Mouse (Mus musculus) frontal cortex, postnatal 25 days (tissue): ENCODE measurements around the gene Traip.

Source experiments
- DNase-seq, 2 experiments: peaks; one replicate each; pipeline ENCODE4 v3.0.0; 2022; ENCODE audit warnings: low spot score in 2 of 2

Traip gene

GRCm38 (mm10) chr9:107971690-107972541 is 22.0 kb downstream of the Traip start:
- DNase-seq = no peak

- DNase-seq = no peak
These were observed 24.7 kb downstream of the Traip start for GRCm38 (mm10) chr9:107974491-107975171.

DNA sequence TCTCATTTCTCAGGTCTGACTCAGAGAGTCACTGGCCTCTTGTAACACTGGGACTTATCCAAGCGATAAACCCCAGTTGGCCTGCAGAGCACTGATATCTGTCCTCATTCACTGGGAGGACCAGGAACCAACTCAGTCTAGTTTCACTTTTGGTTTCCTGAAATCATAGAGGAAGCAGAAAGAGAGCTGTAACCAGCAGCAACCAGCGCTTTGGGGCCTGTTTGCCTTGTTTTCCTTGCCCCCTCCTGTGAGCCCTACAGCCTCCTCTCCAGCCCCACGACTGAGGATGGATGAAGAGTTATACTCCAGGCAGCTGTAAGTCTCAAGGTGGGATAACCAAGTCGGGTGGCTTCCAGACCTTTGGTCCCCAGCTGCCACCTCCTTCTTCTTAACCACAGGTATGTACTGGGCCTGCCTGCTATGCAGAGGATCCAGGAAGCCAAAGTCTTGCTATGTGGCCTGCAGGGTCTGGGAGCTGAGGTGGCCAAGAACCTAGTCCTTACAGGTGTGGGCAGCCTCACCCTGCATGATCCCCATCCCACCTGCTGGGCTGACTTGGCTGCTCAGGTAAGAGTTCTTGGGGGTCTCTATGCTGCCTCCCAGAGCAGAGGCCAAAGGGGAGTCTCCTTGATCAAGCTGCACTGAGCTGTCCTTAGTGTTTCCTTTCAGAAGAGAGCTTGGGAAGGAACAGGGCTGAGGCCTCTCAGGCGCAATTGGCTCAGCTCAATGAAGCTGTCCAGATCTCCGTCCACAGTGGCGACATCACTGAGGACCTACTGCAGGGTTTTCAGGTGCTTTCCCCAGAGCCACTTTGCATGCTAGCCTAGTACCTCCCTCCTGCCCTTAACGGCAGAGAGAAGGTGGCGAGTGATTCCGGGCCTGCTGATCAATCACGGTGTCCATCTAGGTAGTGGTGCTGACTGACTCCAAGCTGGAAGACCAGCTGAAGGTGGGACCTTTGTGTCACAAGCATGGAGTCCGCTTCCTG is 25.8 kb downstream of the Traip start, which contains the start of gene Uba7:
Gene Uba7, plus strand, starts transcription at position 107 of the 988 bp plus-strand sequence.
- no peak for DNase-seq

DNA sequence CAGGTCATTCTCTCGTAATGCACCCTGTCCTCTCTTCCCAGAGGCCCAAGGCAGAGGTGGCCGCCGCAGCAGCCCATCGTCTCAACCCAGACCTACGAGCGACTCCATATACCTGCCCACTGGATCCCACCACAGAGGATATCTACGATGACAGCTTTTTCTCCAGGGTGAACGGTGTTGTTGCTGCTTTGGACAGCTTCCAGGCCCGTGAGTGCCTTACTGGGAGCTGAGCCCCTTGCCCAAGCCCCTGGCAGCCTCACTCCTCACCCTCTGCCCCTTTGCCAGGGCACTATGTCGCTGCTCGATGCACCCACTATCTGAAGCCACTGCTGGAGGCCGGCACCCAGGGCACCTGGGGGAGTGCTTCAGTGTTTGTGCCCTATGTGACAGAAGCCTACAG is 28.9 kb downstream of the Traip start:
- no peak for DNase-seq

DNA sequence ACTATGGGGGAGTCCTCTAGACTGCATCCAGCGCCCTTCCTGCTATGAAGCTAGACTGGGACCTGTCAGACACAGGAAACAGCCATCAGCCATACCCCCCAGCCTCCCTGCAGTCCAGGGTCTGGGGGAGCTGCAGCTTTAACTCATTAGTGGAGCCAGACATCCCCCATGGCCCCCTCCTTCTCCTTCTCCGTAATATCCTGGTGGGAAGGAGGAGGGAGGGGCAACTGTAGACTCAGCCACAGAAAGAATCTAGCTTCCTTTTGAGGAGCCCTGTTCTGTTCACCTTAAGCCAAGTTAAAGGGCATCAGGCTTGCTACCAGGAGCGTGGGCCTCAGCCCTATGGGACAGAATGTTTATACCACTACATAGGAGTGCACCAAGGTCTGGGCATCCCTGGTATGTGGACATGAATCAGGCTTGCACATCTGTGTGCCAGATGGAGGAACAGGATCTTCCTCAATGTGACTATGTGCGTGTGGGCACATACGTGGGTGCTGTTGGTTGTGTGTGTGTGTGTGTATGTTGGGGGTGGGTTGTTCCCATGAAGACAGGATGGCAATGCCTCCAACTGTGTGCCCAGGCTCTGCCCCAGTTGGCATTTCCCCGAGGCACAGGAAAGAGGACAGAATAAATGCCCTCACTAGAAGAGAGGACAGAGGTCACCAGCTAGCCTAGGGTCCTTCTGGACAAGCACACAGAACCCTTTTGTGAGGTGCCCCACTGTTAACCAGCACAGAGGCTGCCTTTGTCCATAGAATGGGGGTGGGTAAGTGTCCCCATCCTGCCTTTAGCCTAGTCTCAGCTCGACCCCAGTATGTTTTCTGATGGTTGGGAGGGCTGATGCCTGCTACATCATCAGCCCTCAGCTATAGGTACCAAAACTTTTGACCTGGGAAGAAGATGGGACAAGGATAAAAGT is 32.0 kb downstream of the Traip start:
- DNase-seq = no peak

DNA sequence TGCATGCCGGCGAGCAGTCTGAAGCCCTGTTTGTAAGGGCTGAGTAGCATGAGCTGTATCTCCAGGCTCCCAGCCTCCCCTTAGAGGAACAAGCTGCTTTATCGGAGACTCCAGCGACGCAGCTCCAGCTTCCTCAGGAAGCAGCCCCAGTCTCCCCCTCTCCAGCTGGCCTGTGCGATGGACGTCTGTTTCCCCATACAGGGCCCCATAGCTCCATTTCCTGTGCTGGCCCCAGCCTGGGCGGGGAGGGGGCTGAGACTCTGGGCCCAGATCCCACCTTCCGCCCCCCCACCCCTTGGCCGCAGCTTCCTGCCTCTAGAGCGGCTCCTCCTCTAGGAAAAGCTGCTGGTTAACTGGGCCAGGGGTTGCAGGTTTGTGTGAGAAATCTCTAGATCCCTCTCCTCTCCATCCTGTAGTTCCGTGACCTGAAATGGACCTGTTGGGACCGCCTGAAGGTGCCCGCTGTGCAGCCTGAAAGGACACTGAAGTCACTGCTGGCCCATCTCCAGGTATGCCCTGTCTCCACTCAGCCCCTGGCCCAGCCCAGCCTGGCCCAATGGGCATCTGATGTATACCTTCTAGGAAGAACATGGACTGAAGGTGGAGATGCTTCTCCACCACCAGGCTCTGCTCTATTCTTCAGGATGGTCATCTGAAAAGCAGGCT is 32.9 kb downstream of the Traip start, which contains the start of gene Gm20661:
Gene Gm20661, plus strand, starts transcription at position 378 of the 666 bp plus-strand sequence.
- no peak for DNase-seq

DNA sequence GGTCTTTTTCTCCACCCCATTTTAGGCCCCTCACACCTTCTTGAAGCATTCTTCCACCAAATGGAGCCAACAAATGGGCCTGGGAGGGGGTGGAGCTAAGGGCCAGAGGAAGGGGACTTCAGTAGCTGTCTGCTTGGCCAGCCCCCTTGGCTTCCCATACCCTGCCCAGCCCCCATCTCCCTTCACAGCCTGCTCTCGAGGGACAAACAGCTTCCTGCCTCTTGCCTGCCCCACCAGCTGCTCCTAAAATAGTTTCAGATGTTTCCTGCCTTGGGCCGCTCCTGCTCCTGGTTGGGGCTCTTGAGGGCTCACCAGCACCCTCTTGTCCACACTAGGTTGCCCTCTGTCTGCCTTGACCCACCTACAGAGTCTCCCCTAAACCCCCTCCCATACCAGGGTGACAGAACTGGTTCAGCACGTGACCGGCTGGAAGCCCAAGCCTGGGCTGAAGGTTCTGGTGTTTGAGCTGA is 33.5 kb downstream of the Traip start:
- no peak for DNase-seq

GRCm38 (mm10) chr9:107984052-107984753 is 34.3 kb downstream of the Traip start:
- DNase-seq = no peak

- no peak for DNase-seq
These were observed 34.8 kb downstream of the Traip start for GRCm38 (mm10) chr9:107984754-107985055.

- peak; percentile 55 to 63 for DNase-seq
These were observed 35.5 kb downstream of the Traip start, which contains the start of gene Inka1 for GRCm38 (mm10) chr9:107985131-107986119. Inka1 (minus strand) TSS chr9:107985879.

DNA sequence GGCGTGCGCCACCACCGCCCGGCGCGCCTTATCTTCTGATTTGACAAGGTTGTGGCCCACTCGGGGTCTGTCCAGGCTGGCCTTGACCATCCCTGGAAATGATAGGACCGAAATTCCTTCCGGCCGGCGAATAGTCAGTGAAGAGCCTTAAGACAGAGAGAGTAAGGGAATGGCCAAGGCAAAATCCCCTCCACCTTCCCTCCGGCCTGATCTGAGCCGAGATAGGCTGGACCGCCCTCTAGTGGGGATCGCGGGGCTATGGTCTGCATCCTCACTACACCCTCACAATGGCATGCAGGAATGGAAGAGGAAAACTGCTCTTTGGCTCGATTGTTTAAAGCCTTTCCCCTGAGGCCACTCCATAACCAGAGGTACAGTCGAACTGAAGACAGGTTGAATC is 36.4 kb downstream of the Traip start:
- DNase-seq = peak; percentile 48 to 64

DNA sequence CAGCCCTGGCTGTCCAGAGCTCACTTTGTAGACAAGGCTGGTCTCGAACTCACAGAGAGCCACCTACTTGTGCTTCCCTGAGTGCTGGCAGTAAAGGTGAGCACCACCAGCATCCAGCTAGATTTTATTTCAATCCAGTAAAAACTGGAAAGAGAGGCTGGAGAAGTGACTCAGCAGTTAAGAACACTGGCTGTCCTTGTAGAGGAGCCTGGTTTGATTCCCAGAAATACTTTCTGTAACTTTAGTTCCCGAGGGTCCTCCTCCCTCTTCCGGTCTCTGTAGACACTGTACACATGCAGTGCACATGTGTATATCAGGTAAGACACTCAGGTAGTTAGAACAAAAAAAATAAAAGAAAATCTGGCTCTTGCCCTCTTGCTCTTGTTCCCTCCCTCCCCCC is 38.0 kb downstream of the Traip start:
- DNase-seq = no peak

GRCm38 (mm10) chr9:107992197-107992596 is 42.3 kb downstream of the Traip start, which contains the start of gene Cdhr4:
Cdhr4 (plus strand) TSS chr9:107992497.
- DNase-seq = no peak

- no peak for DNase-seq
These were observed 43.1 kb downstream of the Traip start for GRCm38 (mm10) chr9:107993013-107993412.

GRCm38 (mm10) chr9:107994464-107994863 is 44.5 kb downstream of the Traip start:
- no peak for DNase-seq

DNA sequence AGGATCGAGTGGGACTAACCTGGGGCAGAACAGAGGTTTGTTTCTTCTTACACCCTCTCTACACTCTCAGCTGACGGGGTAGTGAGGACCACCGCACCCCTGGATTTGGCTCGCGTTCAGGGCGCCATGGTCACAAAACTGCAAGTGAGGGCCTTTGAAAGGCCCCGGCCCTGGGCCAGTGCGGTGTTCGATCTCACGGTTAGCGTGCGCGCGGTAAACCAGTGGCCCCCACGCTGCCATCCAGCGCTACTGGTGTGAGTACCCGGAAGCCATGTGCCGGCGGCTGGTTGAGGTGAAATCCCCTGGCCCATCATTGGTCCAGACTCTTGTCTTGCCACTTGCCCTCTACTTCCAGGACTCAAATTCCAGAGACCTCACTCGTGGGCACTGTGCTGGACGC is 45.6 kb downstream of the Traip start:
- no peak for DNase-seq

DNA sequence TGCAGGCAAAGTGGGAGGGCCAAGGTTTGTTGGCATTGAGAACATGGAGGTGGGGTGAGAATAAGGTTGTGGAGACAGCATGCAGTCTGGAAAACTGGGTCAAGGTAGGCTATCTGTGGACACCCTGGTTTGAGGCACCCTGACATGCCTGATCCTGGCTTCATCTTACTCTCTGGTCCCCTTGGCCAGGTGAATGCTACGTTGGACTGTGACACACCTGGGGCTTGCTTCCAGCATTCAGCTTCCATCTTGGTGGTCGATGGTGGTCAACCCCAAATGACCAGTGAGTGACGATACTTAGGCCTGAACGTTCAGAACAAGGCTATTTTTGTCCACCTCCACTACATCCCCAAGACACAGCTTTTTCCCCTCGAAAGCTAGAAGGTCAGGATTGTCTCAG is 46.1 kb downstream of the Traip start, which contains the start of gene Gm20662:
Gene Gm20662, plus strand, starts transcription at position 301 of the 400 bp plus-strand sequence.
- no peak for DNase-seq
